Mouse (Mus musculus) fibroblast of lung, adult 2 months (primary cell): ENCODE data around the gene Rfx5.
A peak's percentile ranks its signal among the peaks of the same experiment; 100 is the strongest.
"Not testable (repeated sequence)": the region's sequence is repeated elsewhere in the genome, so short reads cannot be mapped to it uniquely, and the experiment has no call there.

ENCODE experiments used
- DNase-seq: peaks from one replicate; pipeline ENCODE4 v3.0.0-alpha.2; 2011; ENCODE audit warnings: low read depth

The Rfx5 gene

GRCm38 (mm10) chr3:94953764-94954616 lies at the start of gene Rfx5:
Gene Rfx5, plus strand, starts transcription at chr3:94954075.
- peak; percentile 99 for DNase-seq

GRCm38 (mm10) chr3:94904759-94905158 lies 49.1 kb upstream of the Rfx5 start:
- not testable (repeated sequence) for DNase-seq

GRCm38 (mm10) chr3:94906482-94906881 lies 47.4 kb upstream of the Rfx5 start:
- no peak for DNase-seq

GRCm38 (mm10) chr3:94911050-94911693 lies 42.7 kb upstream of the Rfx5 start:
- no peak for DNase-seq

GRCm38 (mm10) chr3:94913801-94914200 lies 40.1 kb upstream of the Rfx5 start:
- DNase-seq, result no peak

- DNase-seq, result no peak
These were observed 37.8 kb upstream of the Rfx5 start for GRCm38 (mm10) chr3:94915903-94916741.

GRCm38 (mm10) chr3:94917816-94918361 lies 36.0 kb upstream of the Rfx5 start:
- no peak for DNase-seq

- DNase-seq, result no peak
These were observed 35.0 kb upstream of the Rfx5 start for GRCm38 (mm10) chr3:94918845-94919244.

- DNase-seq, result no peak
These were observed 32.8 kb upstream of the Rfx5 start for GRCm38 (mm10) chr3:94921104-94921503.

- DNase-seq, result no peak
These were observed 31.5 kb upstream of the Rfx5 start for GRCm38 (mm10) chr3:94922333-94922732.

GRCm38 (mm10) chr3:94924688-94925087 lies 29.2 kb upstream of the Rfx5 start:
- DNase-seq, result no peak

- DNase-seq, result not testable (repeated sequence)
These were observed 27.6 kb upstream of the Rfx5 start for GRCm38 (mm10) chr3:94926301-94926736.

GRCm38 (mm10) chr3:94928979-94929378 lies 24.9 kb upstream of the Rfx5 start:
- DNase-seq, result not testable (repeated sequence)

GRCm38 (mm10) chr3:94930386-94931266 lies 23.2 kb upstream of the Rfx5 start:
- not testable (repeated sequence) for DNase-seq

GRCm38 (mm10) chr3:94931427-94932082 lies 22.3 kb upstream of the Rfx5 start:
- DNase-seq, result not testable (repeated sequence)

- not testable (repeated sequence) for DNase-seq
These were observed 21.6 kb upstream of the Rfx5 start for GRCm38 (mm10) chr3:94932279-94932678.

GRCm38 (mm10) chr3:94932809-94933564 lies 20.9 kb upstream of the Rfx5 start, which contains the start of gene Selenbp1:
Gene Selenbp1, plus strand, starts transcription at chr3:94933056.
- no peak for DNase-seq

GRCm38 (mm10) chr3:94933604-94934003 lies 20.3 kb upstream of the Rfx5 start:
- DNase-seq, result not testable (repeated sequence)

GRCm38 (mm10) chr3:94934564-94934963 lies 19.3 kb upstream of the Rfx5 start:
- not testable (repeated sequence) for DNase-seq
